Mouse (Mus musculus) ES-E14 (cell line): ENCODE data around the gene Upk3a.

Source experiments
- CHD2 ChIP-seq: IDR thresholded peaks from 2 replicates; pipeline ENCODE4 v1.6.1; 2014; ENCODE audit warnings: mild to moderate bottlenecking, low read depth, low read length, inconsistent platforms
- MAFK ChIP-seq: IDR thresholded peaks from 2 replicates; pipeline ENCODE4 v1.6.1; 2014; ENCODE audit warnings: mild to moderate bottlenecking, low read depth, low read length, inconsistent platforms; ENCODE audit not compliant: insufficient read depth
- ZC3H11A ChIP-seq: IDR thresholded peaks from 2 replicates; pipeline ENCODE4 v1.6.1; 2012; ENCODE audit warnings: low read depth, mild to moderate bottlenecking, inconsistent platforms, low read length, borderline replicate concordance

DNA sequence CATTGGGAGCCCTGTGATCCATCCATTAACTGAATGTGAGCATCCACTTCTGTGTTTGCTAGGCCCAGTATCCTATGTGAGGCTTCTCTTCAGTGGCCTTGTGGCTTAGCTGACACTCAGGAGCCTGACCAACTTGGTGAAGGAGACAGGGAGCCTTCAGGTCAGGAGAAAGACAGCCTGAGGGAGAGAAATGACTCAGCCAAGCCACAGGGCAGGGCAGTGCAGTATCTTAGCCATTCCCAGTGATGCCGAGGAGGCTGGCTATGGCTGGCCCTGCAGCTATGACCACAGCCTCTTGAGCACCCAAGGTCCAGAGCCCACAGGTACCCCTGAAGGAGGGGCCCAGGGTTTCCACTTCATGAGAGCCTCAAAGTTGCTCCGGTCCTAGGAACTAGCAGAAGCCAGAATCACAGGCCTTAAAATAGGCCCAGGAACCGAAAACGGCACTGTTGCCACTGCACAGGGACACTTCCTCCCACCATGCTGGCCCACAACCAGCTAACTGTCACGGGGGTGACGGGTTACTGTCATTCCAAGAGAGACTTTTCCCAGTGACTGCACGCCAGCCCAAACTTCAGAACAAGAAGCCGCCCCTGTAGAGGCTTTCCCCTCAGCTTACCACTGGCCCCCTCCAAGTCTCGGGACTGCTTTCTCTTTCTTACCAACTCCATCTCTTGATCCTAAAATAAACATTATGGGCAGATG, 35.2 kb upstream of the Upk3a start:
- TF ChIP-seq MAFK (no peak), ZC3H11A (no peak), CHD2 (no peak)
